Mouse (Mus musculus) heart, adult 2 months (tissue): Measurements from ENCODE around the gene Lrrc46. TPM values are rescaled to one million over a fixed set of nuclear protein-coding genes. Genes with fewer than 3 reads are reported as not detected.

Source experiments
- DNase-seq, 2 experiments: peaks; one replicate each; pipeline ENCODE4 v3.0.0; 2021
- H3K27ac ChIP-seq: fragments of 200-600 bp; 2 replicates; pipeline ENCODE4 v1.8.1; 2022
- H3K27me3 ChIP-seq: fragments of 200-500 bp; 2 replicates; pipeline ENCODE4 v1.6.1; 2012; ENCODE audit warnings: mild to moderate bottlenecking, low read length, inconsistent platforms, mixed read lengths; ENCODE audit not compliant: control insufficient read depth, insufficient read depth
- H3K36me3 ChIP-seq: fragments of 200-500 bp; 2 replicates; pipeline ENCODE4 v1.6.1; 2012; ENCODE audit warnings: low read length, inconsistent platforms; ENCODE audit not compliant: control insufficient read depth, insufficient read depth
- H3K4me1 ChIP-seq: fragments of 200-500 bp; 2 replicates; pipeline ENCODE4 v1.6.1; 2011; ENCODE audit warnings: low read length; ENCODE audit not compliant: control insufficient read depth, insufficient read depth
- H3K4me3 ChIP-seq: fragments of 200-600 bp; 2 replicates; pipeline ENCODE4 v1.8.1; 2022
- H3K79me2 ChIP-seq: fragments of 200-500 bp; replicated peaks from 2 replicates; pipeline ENCODE4 v1.6.1; 2012; ENCODE audit warnings: mild to moderate bottlenecking, inconsistent platforms, low read length, moderate library complexity, mixed read lengths; ENCODE audit not compliant: control insufficient read depth, insufficient read depth
- H3K9ac ChIP-seq: fragments of 200-500 bp; 2 replicates; pipeline ENCODE4 v1.6.1; 2012; ENCODE audit warnings: low read depth, mild to moderate bottlenecking, control low read depth, inconsistent platforms, low read length, mixed read lengths
- CTCF ChIP-seq: fragments of 200-600 bp; IDR thresholded peaks from 2 replicates; pipeline ENCODE4 v1.8.1; 2022; ENCODE audit warnings: antibody characterized with exemption, mild to moderate bottlenecking, moderate library complexity
- EP300 ChIP-seq: fragments of 200-500 bp; IDR thresholded peaks from 2 replicates; pipeline ENCODE4 v1.6.1; 2011; ENCODE audit warnings: low read depth, low read length, control low read depth; ENCODE audit not compliant: insufficient read depth
- POLR2A ChIP-seq: fragments of 200-500 bp; IDR thresholded peaks from 2 replicates; pipeline ENCODE4 v1.6.1; 2011; ENCODE audit warnings: mild to moderate bottlenecking, low read depth, low read length, control low read depth; ENCODE audit not compliant: insufficient read depth
- WGBS: fragments of 180-500 bp; shearing (Covaris S2); methylation state at CpG from one replicate; pipeline ENCODE4 v1.1.7; 2018; 5-methylcytosine and 5-hydroxymethylcytosine counted together
- intact Hi-C: fragments of 180-260 bp; cut with DNase I; formaldehyde crosslinking; loops from one replicate; pipeline ENCODE4 v1.15.1; 2025
- polyA plus RNA-seq: library from polyadenylated mRNA; depleted of rRNA; stranded (reverse); fragments of >200 nt; gene quantifications from 2 replicates; pipeline ENCODE4 v1.2.3, GENCODE M21; 2012
- total RNA-seq, 2 experiments: library from RNA; stranded (reverse); gene quantifications; 2 replicates each; pipeline ENCODE4 v1.2.3; 2021

Gene Lrrc46
- total and polyA plus RNA-seq, 3 experiments = 0.18 to 1.0 TPM; not detected in 1

DNA sequence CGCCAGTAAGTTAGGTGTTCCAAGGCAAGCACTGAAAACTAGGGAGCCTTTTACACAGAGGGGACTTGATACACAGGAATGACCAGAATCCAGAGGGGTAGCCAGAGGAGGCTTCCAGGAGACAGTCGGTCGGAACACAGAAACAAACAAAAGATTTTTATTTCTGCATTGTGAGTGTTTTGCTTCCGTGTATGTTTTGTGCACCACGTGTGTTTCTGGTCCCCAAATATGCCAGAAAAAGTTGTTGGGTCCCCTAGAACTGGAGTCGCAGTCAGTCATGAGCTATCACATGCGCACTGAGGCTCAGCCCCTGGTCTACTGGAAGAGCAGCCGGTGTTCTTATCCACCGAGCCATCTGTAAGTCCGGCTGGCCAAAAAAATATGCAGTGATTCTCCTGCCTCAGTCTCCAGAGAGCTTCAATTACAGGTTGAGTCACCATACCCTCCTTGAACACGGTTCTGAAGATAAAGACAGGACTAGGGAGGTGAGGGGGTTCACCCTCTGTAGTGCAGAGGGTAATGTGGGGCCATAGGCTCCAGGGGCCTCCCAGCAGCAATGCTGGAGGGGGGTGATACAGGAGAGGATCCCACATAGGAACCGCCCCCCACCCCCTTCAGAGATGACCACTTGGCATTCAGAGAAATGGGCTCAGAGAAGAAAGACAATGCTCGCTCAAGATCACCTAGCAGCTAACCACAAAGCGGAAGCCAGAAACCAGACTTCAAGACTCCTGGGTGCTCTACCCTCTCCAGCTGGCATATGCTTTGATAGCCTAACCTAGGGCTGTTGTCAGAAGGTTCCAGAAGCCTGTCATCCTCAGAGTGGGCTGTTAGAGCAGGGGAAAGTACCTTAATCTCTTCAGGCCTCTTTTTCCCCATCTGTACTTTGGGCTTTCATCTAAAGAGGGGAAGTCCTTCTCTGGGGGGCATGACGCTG, 45.1 kb downstream of the Lrrc46 start:
- TF ChIP-seq EP300 (no peak), CTCF (no peak), POLR2A (no peak)
- H3K9ac ChIP-seq = no peak overlapping the region
- no peak for DNase-seq
- 80% methylated on average over 15 of the region's 15 CpGs for WGBS
- H3K4me1 ChIP-seq = no peaks in the 10 kb centered on the region
- H3K4me3 ChIP-seq = no peak overlapping the region
- no peaks in the 10 kb centered on the region for H3K79me2 ChIP-seq
- intact Hi-C loops = no loop called here
- no peaks in the 10 kb centered on the region for H3K36me3 ChIP-seq
- peaks cover 4% of the 10 kb centered on the region for H3K27me3 ChIP-seq
- H3K27ac ChIP-seq = no peak overlapping the region

DNA sequence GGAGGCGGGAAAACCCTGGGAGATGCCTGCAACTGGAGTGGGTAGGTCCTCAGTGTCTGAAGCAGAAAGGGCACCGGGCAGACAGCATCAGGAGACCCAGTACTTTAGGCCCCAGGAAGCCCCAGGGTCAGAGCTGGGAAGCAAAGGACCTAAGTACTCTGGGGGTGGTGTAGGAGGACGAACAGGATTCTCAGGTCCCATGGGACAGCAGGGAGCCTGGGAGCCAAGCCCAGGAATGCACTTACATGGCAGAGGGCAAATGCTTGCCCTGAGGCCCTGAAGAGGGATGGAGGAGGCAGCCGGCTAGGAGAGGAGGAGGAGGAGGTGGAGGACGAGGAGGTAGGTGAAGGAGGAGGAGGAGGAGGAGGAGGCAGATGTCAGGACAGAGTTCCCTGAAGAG, 46.2 kb downstream of the Lrrc46 start:
- intact Hi-C loops = no loop called here
- no peak overlapping the region for H3K27ac ChIP-seq
- 49% methylated on average over 5 of the region's 5 CpGs for WGBS
- peaks cover 4% of the 10 kb centered on the region for H3K27me3 ChIP-seq
- DNase-seq = no peak
- no peak overlapping the region for H3K4me3 ChIP-seq
- H3K9ac ChIP-seq = no peak overlapping the region
- no peaks in the 10 kb centered on the region for H3K36me3 ChIP-seq
- no peaks in the 10 kb centered on the region for H3K4me1 ChIP-seq
- no peaks in the 10 kb centered on the region for H3K79me2 ChIP-seq
- TF ChIP-seq POLR2A (no peak), EP300 (no peak), CTCF (no peak)

- no peak for TF ChIP-seq CTCF
- TF ChIP-seq POLR2A = no peak
- no peak for TF ChIP-seq EP300
- Histone ChIP-seq H3K27me3 (peaks cover 4% of the 10 kb centered on the region), H3K27ac (no peak overlapping the region), H3K4me1 (no peaks in the 10 kb centered on the region), H3K4me3 (no peak overlapping the region), H3K9ac (no peak overlapping the region), H3K36me3 (no peaks in the 10 kb centered on the region), H3K79me2 (no peaks in the 10 kb centered on the region)
- 45% methylated on average over 8 of the region's 8 CpGs for WGBS
- DNase-seq = no peak
- intact Hi-C loops = no loop called here
Observed at GRCm38 (mm10) chr11:96992722-96993311, 48.4 kb downstream of the Lrrc46 start.

DNA sequence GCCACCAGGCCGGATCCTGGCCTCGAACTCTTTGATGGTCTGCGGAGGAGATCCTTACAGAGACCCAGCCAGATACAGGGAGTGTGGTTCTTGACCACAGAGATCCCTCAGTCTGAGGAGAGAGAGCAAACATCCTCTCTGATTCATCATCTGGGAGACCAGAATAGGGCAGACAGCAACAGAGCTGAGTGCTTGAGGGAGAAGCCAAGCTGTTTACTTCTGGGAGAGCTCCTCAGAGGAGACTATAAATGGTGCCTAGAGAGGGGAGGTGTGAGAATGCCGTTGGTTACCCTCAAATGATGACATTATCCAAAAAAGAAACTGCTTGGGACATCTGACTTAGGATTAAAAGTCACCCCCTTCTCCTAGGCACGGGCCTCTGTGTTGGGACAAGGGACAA, 49.7 kb downstream of the Lrrc46 start:
- no peaks in the 10 kb centered on the region for H3K79me2 ChIP-seq
- H3K27ac ChIP-seq = no peak overlapping the region
- no peaks in the 10 kb centered on the region for H3K36me3 ChIP-seq
- H3K4me3 ChIP-seq = no peak overlapping the region
- no peaks in the 10 kb centered on the region; the same call in 1 of the 2 replicates for H3K27me3 ChIP-seq
- TF ChIP-seq POLR2A (no peak), CTCF (no peak)
- no peak overlapping the region for H3K9ac ChIP-seq
- H3K4me1 ChIP-seq = peaks cover 1% of the 10 kb centered on the region; the same call in 1 of the 2 replicates
- no peak for DNase-seq
- intact Hi-C loops = no loop called here
- 80% methylated on average over 5 of the region's 5 CpGs for WGBS

- WGBS = 9% methylated on average over 31 of the region's 31 CpGs
- Histone ChIP-seq H3K4me1 (peaks cover 1% of the 10 kb centered on the region; the same call in 1 of the 2 replicates), H3K4me3 (no peak overlapping the region), H3K36me3 (no peaks in the 10 kb centered on the region), H3K27ac (no peak overlapping the region), H3K27me3 (no peaks in the 10 kb centered on the region; the same call in 1 of the 2 replicates), H3K79me2 (no peaks in the 10 kb centered on the region), H3K9ac (no peak overlapping the region)
- TF ChIP-seq CTCF = no peak
- no peak for TF ChIP-seq EP300
- no peak for TF ChIP-seq POLR2A
- intact Hi-C loops = no loop called here
- DNase-seq = no peak
Observed at GRCm38 (mm10) chr11:96987873-96988655, 53.1 kb downstream of the Lrrc46 start.
